Mouse (Mus musculus) stomach, embryonic 14.5 days (tissue): ENCODE data around the gene H2al1j. TPM values are rescaled to one million over a fixed set of nuclear protein-coding genes. Genes with fewer than 3 reads are reported as not detected.

Source experiments
- ATAC-seq: fragments of 200-750 bp; cut with Nextera tagmentation; 2 replicates; pipeline ENCODE4 v1.8.0; 2017; ENCODE audit warnings: low read depth, moderate TSS enrichment; ENCODE audit not compliant: insufficient number of reproducible peaks, insufficient read depth, low FRiP score
- H3K27ac ChIP-seq: fragments of 300-500 bp; sonication (generic); 2 replicates; pipeline ENCODE4 v1.5.1; 2014; ENCODE audit warnings: mild to moderate bottlenecking, low read length, moderate library complexity, mixed read lengths
- H3K27me3 ChIP-seq: fragments of 300-500 bp; sonication (generic); 2 replicates; pipeline ENCODE4 v1.6.1; 2014; ENCODE audit warnings: low read length, control low read depth, mixed read lengths; ENCODE audit not compliant: control insufficient read depth, insufficient read depth
- H3K36me3 ChIP-seq: fragments of 300-500 bp; sonication (generic); 2 replicates; pipeline ENCODE4 v1.6.1; 2014; ENCODE audit warnings: mild to moderate bottlenecking, control low read depth, low read length, moderate library complexity, mixed read lengths; ENCODE audit not compliant: control insufficient read depth, insufficient read depth
- H3K4me1 ChIP-seq: fragments of 300-500 bp; sonication (generic); 2 replicates; pipeline ENCODE4 v1.6.1; 2014; ENCODE audit warnings: low read length, control low read depth, mixed read lengths; ENCODE audit not compliant: control insufficient read depth, insufficient read depth
- H3K4me2 ChIP-seq: fragments of 300-500 bp; sonication (generic); replicated peaks from 2 replicates; pipeline ENCODE4 v1.6.1; 2014; ENCODE audit warnings: low read depth, low read length, control low read depth
- H3K4me3 ChIP-seq: fragments of 300-500 bp; sonication (generic); 2 replicates; pipeline ENCODE4 v1.5.1; 2014; ENCODE audit warnings: low read depth, low read length, control low read depth
- H3K9ac ChIP-seq: fragments of 300-500 bp; sonication (generic); replicated peaks from 2 replicates; pipeline ENCODE4 v1.6.1; 2014; ENCODE audit warnings: low read depth, mild to moderate bottlenecking, control low read depth, low read length, moderate library complexity, mixed read lengths
- H3K9me3 ChIP-seq: fragments of 300-500 bp; sonication (generic); 2 replicates; pipeline ENCODE4 v1.6.1; 2016; ENCODE audit warnings: low read depth, low read length, control low read depth; ENCODE audit not compliant: control insufficient read depth
- WGBS: fragments of 180-500 bp; shearing (Covaris S2); extraction: QIAGEN DNeasy Blood & Tissue Kit; methylation state at CpG from one replicate; pipeline ENCODE4 v1.1.7; 2014; 5-methylcytosine and 5-hydroxymethylcytosine counted together
- polyA plus RNA-seq: library from polyadenylated mRNA; unstranded; fragments of >200 nt; fragmentation: Nextera tagmentation; extraction: Ambion mirVana; gene quantifications from 2 replicates; pipeline ENCODE4 v1.2.1, GENCODE M21; 2014

H2al1j gene
- polyA plus RNA-seq, 1 experiment from 2014 or later = not detected

- no peak for ATAC-seq
- H3K9ac ChIP-seq = no peak overlapping the region
- H3K27me3 ChIP-seq = 0 out of 2 replicates have a peak, but pooled peaks cover 2% of the 10 kb centered on the region
- no peak overlapping the region for H3K4me3 ChIP-seq
- no peaks in the 10 kb centered on the region for H3K4me1 ChIP-seq
- no peak overlapping the region for H3K4me2 ChIP-seq
- H3K9me3 ChIP-seq = no peaks in the 10 kb centered on the region
- H3K36me3 ChIP-seq = no peaks in the 10 kb centered on the region
- WGBS = 67% methylated on average over 12 of the region's 12 CpGs
- no peak overlapping the region for H3K27ac ChIP-seq
Observed at GRCm38 (mm10) chrX:11365151-11365550, 37.5 kb downstream of the H2al1j start.

Other genes with a start within 250 kb of the H2al1j start
- not detected in 2 replicates for gene H2al1a, start 28.6 kb upstream of the H2al1j start, polyA plus RNA-seq
- not detected in 2 replicates for gene H2al1b, start 25.4 kb upstream of the H2al1j start, polyA plus RNA-seq
- not detected in 2 replicates for gene H2al1c, start 22.2 kb upstream of the H2al1j start, polyA plus RNA-seq
- not detected in 2 replicates for gene H2al1d, start 19.0 kb upstream of the H2al1j start, polyA plus RNA-seq
- gene H2al1e, start 15.9 kb upstream of the H2al1j start, polyA plus RNA-seq = not detected in 2 replicates
- not detected in 2 replicates for gene H2al1f, start 12.7 kb upstream of the H2al1j start, polyA plus RNA-seq
- not detected in 2 replicates for gene H2al1g, start 9.6 kb upstream of the H2al1j start, polyA plus RNA-seq
- not detected in 2 replicates for gene H2al1h, start 6.3 kb upstream of the H2al1j start, polyA plus RNA-seq
- not detected in 2 replicates for gene H2al1i, start 3.2 kb upstream of the H2al1j start, polyA plus RNA-seq